Comparison of ENCODE assay signal across 12 mouse cellular contexts in the genomic region with DNA sequence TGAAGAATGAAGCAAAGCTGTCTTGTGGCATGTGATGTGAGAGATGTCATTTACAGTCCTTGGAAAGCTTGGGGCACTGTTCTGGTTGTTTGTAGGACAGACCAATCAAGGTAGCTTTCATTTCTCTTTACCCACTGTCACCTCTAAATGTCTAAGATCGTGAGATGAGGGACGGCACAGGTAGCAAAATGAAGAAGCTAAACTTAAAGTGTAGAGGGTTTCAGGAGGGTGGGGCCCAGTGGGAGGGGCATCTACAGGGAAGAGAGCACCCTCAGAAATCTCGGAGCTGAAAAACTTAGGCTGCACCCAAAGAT.
"Had no signal": no experiment of that assay in that cellular context is flagged by ENCODE, and none has a peak within 500 bp of the region (broad histone marks: within the 10 kb centered on the region; RNA-seq: fewer than 3 reads in every experiment).

No protein-coding gene starts in this region.

- H3K4me3 ChIP-seq: limb, embryonic 15.5 days; liver, embryonic 12.5 days; lung, embryonic 15.5 days; midbrain, embryonic 12.5 days; neural tube, embryonic 15.5 days had no signal

- H3K9me3 ChIP-seq: limb, embryonic 15.5 days; liver, embryonic 12.5 days; lung, embryonic 15.5 days; midbrain, embryonic 12.5 days; neural tube, embryonic 15.5 days had no signal

- H3K36me3 ChIP-seq: limb, embryonic 15.5 days; liver, embryonic 12.5 days; lung, embryonic 15.5 days; midbrain, embryonic 12.5 days; neural tube, embryonic 15.5 days had no signal

- H3K4me1 ChIP-seq: limb, embryonic 15.5 days; liver, embryonic 12.5 days; lung, embryonic 15.5 days; neural tube, embryonic 15.5 days had no signal

- DNase-seq: kidney, adult 18-20 months; kidney, postnatal 14 days; layer of hippocampus, postnatal 36 days; lung, postnatal 14 days; right cerebral cortex, adult 18-20 months; right cerebral cortex, postnatal 25 days; thymus, postnatal 25 days had no signal

- H3K27me3 ChIP-seq: limb, embryonic 15.5 days; lung, embryonic 15.5 days; midbrain, embryonic 12.5 days; neural tube, embryonic 15.5 days had no signal
